ENCODE assay signal across 10 mouse cellular contexts in the genomic region with DNA sequence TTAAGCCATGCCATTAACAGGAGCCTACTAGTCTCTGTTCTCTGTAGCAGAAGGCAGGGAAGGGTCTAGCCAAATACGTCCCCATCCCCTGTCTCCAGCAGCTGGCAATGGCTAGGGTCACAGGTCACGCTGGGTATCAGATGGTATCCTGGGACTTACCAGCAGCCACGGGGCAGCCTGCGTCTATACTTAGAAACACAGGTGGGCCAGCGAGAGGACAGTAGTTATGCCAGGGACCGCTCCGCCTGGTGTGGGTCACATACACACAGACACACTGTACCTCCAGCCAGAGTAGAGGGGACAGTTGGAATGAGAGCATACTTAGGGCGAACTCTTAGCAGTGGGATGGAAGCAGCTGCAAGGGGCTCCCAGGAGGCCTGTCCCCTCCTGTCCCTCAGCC.
DNase-seq lines count a peak whose midpoint lies in the region; ATAC-seq and TF ChIP-seq lines count a peak whose summit lies in the region.
"Had no signal": no experiment of that assay in that cellular context is flagged by ENCODE, and none has a peak within 500 bp of the region (broad histone marks: within the 10 kb centered on the region; RNA-seq: fewer than 3 reads in every experiment).

No protein-coding gene starts in this region.

- TF ChIP-seq EP300 in MEL (IDR thresholded peaks at IDR 0.05; ENCODE audit: low read depth in 1 of 2, low read length in 2 of 2): no peak

- no peak for TF ChIP-seq RAD21 in MEL (IDR thresholded peaks at IDR 0.05; ENCODE audit: low read depth, low read length)

- H3K36me3 ChIP-seq in kidney, embryonic 15.5 days: no peaks in the 10 kb centered on the region
- peaks cover 0 to 60% of the 10 kb centered on the region in 2 experiments; a peak in 2 of 4 replicates for H3K36me3 ChIP-seq in MEL (ENCODE audit: control insufficient read depth in 1 of 2, insufficient read depth in 2 of 2, low read length in 2 of 2)
- no peaks in the 10 kb centered on the region; the same call in 1 of the 2 replicates for H3K36me3 ChIP-seq in embryonic facial prominence, embryonic 13.5 days
- no peaks in the 10 kb centered on the region for H3K36me3 ChIP-seq in limb, embryonic 13.5 days

- H3K4me2 ChIP-seq in kidney, embryonic 15.5 days: no peak overlapping the region
- H3K4me2 ChIP-seq in embryonic facial prominence, embryonic 13.5 days: no peak overlapping the region
- no peak overlapping the region for H3K4me2 ChIP-seq in limb, embryonic 13.5 days (replicated peaks)

- H3K79me2 ChIP-seq in MEL (ENCODE audit: control insufficient read depth, insufficient read depth, low read length, poor library complexity): no peaks in the 10 kb centered on the region

- WGBS in kidney, embryonic 15.5 days: 71% methylated on average over 8 of the region's 8 CpGs
- WGBS in embryonic facial prominence, embryonic 13.5 days: 67% methylated on average over 8 of the region's 8 CpGs
- whole genome bisulfite sequencing in limb, embryonic 13.5 days: 71% methylated on average over 8 of the region's 8 CpGs

- TF ChIP-seq POLR2A in MEL (IDR thresholded peaks at IDR 0.05; ENCODE audit: control insufficient read depth in 1 of 2, insufficient read depth in 1 of 2, low read depth in 1 of 2, low read length in 2 of 2, poor library complexity in 1 of 2): no peak; a peak in 1 of 4 replicates

- H3K9me3 ChIP-seq in kidney, embryonic 15.5 days (replicated peaks): no peaks in the 10 kb centered on the region
- no peaks in the 10 kb centered on the region for H3K9me3 ChIP-seq in MEL (replicated peaks; ENCODE audit: insufficient read depth, low read length)
- H3K9me3 ChIP-seq in embryonic facial prominence, embryonic 13.5 days: no peaks in the 10 kb centered on the region
- H3K9me3 ChIP-seq in limb, embryonic 13.5 days: no peaks in the 10 kb centered on the region

- H3K4me1 ChIP-seq in kidney, embryonic 15.5 days: peaks cover 40% of the 10 kb centered on the region
- H3K4me1 ChIP-seq in MEL (ENCODE audit: control insufficient read depth in 1 of 2, insufficient read depth in 2 of 2, low read length in 2 of 2): peaks cover 50 to 70% of the 10 kb centered on the region in 2 experiments
- H3K4me1 ChIP-seq in embryonic facial prominence, embryonic 13.5 days: peaks cover 44% of the 10 kb centered on the region
- peaks cover 65% of the 10 kb centered on the region for H3K4me1 ChIP-seq in limb, embryonic 13.5 days

- no peak overlapping the region for H3K4me3 ChIP-seq in kidney, embryonic 15.5 days (replicated peaks)
- no peak overlapping the region for H3K4me3 ChIP-seq in MEL (ENCODE audit: control insufficient read depth in 1 of 2, insufficient read depth in 1 of 2, low read depth in 2 of 2, low read length in 2 of 2)
- no peak overlapping the region for H3K4me3 ChIP-seq in embryonic facial prominence, embryonic 13.5 days
- no peak overlapping the region for H3K4me3 ChIP-seq in limb, embryonic 13.5 days

- no peaks in the 10 kb centered on the region for H3K27me3 ChIP-seq in kidney, embryonic 15.5 days
- H3K27me3 ChIP-seq in MEL (ENCODE audit: control insufficient read depth in 1 of 2, insufficient read depth in 2 of 2, low read length in 2 of 2): no peaks in the 10 kb centered on the region
- H3K27me3 ChIP-seq in embryonic facial prominence, embryonic 13.5 days: no peaks in the 10 kb centered on the region
- no peaks in the 10 kb centered on the region for H3K27me3 ChIP-seq in limb, embryonic 13.5 days

- no peak for DNase-seq in kidney, postnatal 25 days
- DNase-seq in MEL (ENCODE audit: low read depth, low spot score): no peak
- DNase-seq in T-cell, adult 2 months (ENCODE audit: low spot score): no peak
- no peak for DNase-seq in embryo, embryonic 10.5 days (ENCODE audit: low spot score)
- no peak for DNase-seq in left cerebral cortex, adult 11 months (ENCODE audit: low spot score)
- DNase-seq: adrenal gland, adult 2 months; cerebellum, adult 11-12 months had no signal

- no peak for TF ChIP-seq CTCF in MEL (IDR thresholded peaks at IDR 0.05 in 2 of 3, conservative IDR thresholded peaks at IDR 0.05 in 1 of 3; ENCODE audit: control insufficient read depth in 1 of 3, insufficient read depth in 1 of 3, low read depth in 2 of 3, low read length in 3 of 3, poor library complexity in 1 of 3, severe bottlenecking in 1 of 3)

- ATAC-seq in kidney, embryonic 15.5 days (replicated peaks; ENCODE audit: low FRiP score): no peak; the same call in 1 of the 2 replicates
- 0 out of 2 replicates have a peak, but pooled peaks have one; percentile 39 for ATAC-seq in embryonic facial prominence, embryonic 13.5 days (ENCODE audit: insufficient number of reproducible peaks, insufficient read depth, low FRiP score, low TSS enrichment, low read depth)
- ATAC-seq in limb, embryonic 13.5 days (ENCODE audit: low FRiP score, low read depth): peak; percentile 66

- H3K9ac ChIP-seq in kidney, embryonic 15.5 days: no peak overlapping the region
- H3K9ac ChIP-seq in MEL (ENCODE audit: control insufficient read depth, low read depth, low read length, poor library complexity, severe bottlenecking): no peak overlapping the region
- H3K9ac ChIP-seq in embryonic facial prominence, embryonic 13.5 days: no peak overlapping the region
- 0 out of 2 replicates have a peak overlapping the region, but pooled peaks have one; percentile 13 for H3K9ac ChIP-seq in limb, embryonic 13.5 days

- peak overlapping the region; percentile 49 for H3K27ac ChIP-seq in kidney, embryonic 15.5 days
- H3K27ac ChIP-seq in MEL (ENCODE audit: control insufficient read depth, low read depth, low read length): peak overlapping the region; percentile 73
- peak overlapping the region; percentile 63 for H3K27ac ChIP-seq in embryonic facial prominence, embryonic 13.5 days
- H3K27ac ChIP-seq in limb, embryonic 13.5 days: peak overlapping the region; percentile 16; the same call in 1 of the 2 replicates

TF ChIP-seq in MEL, 35 proteins besides CTCF, POLR2A, EP300 and RAD21:
- TF ChIP-seq SMC3 (IDR thresholded peaks at IDR 0.05; ENCODE audit: low read depth, low read length) (no peak), USF2 (IDR thresholded peaks at IDR 0.05; ENCODE audit: borderline replicate concordance in 1 of 2, insufficient read depth in 1 of 2, low read depth in 1 of 2, low read length in 2 of 2) (no peak), MAZ (IDR thresholded peaks at IDR 0.05; ENCODE audit: low read depth, low read length) (no peak), MYB (IDR thresholded peaks at IDR 0.05; ENCODE audit: low read depth, low read length) (no peak), NELFE (IDR thresholded peaks at IDR 0.05; ENCODE audit: low read depth, low read length) (no peak), ZNF384 (IDR thresholded peaks at IDR 0.05; ENCODE audit: low read depth, low read length) (no peak), E2F4 (IDR thresholded peaks at IDR 0.05; ENCODE audit: borderline replicate concordance, low read depth, low read length) (no peak), ZC3H11A (IDR thresholded peaks at IDR 0.05; ENCODE audit: low read depth, low read length) (no peak), TBP (IDR thresholded peaks at IDR 0.05; ENCODE audit: low read depth, low read length) (no peak), POLR2AphosphoS5 (IDR thresholded peaks at IDR 0.05; ENCODE audit: borderline replicate concordance, low read depth, low read length) (no peak), NRF1 (IDR thresholded peaks at IDR 0.05; ENCODE audit: insufficient read depth, low read depth, low read length, poor library complexity, severe bottlenecking) (no peak), TAL1 (IDR thresholded peaks at IDR 0.05; ENCODE audit: low read length) (no peak), BHLHE40 (IDR thresholded peaks at IDR 0.05; ENCODE audit: borderline replicate concordance, low read depth, low read length) (no peak), MAFK (IDR thresholded peaks at IDR 0.05; ENCODE audit: borderline replicate concordance, low read depth, low read length) (no peak), ZMIZ1 (IDR thresholded peaks at IDR 0.05; ENCODE audit: low read depth, low read length) (no peak), KAT2A (conservative IDR thresholded peaks at IDR 0.05; ENCODE audit: low read depth, low read length) (no peak), HCFC1 (IDR thresholded peaks at IDR 0.05; ENCODE audit: low read depth, low read length) (no peak), MEF2A (IDR thresholded peaks at IDR 0.05; ENCODE audit: extremely low read depth, insufficient replicate concordance, low read depth, low read length, poor library complexity, severe bottlenecking) (no peak), CHD1 (IDR thresholded peaks at IDR 0.05; ENCODE audit: low read depth, low read length) (no peak)
TF ChIP-seq in MEL: peak in this region for 0.

Comparison
In these comparisons a context has a peak if more than half of its experiments do, and no peak if none do; other contexts are left out.
1. H3K27ac ChIP-seq: peak in every context shown above with its lines; median percentile 73 in MEL; 63 in embryonic facial prominence, embryonic 13.5 days; 49 in kidney, embryonic 15.5 days; 16 in limb, embryonic 13.5 days.